Mouse (Mus musculus): ENCODE results near the gene Socs3.

Socs3 gene

DNA sequence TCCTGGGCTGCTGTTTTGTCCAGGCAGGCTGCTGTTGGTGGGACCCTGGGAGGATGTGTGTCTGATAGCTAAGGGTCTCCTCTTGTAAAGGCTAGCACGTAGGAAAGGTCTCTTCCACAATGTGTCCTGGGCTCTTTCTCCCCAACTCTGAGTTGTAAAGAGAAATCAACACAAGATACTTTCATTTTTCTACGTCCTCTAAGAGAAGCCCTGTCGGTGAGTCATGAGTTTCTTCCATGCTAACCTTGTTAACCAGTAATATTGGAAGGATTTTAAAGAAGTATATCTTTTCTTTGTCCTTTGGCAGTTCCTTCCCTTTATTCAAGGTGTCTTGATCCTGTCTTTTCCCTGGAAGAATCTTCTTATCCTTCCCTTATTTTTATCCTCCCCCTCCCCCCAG, 25.8 kb upstream of the Socs3 start:
- CTCF ChIA-PET: interaction anchor here (0.6 kb wide), 1 partner anchor 23 kb away, joined by 3 read pairs; no protein-coding TSS in a partner anchor

- CTCF ChIA-PET: no interaction called here
These were observed 25.4 kb upstream of the Socs3 start for GRCm38 (mm10) chr11:117995255-117995654.

DNA sequence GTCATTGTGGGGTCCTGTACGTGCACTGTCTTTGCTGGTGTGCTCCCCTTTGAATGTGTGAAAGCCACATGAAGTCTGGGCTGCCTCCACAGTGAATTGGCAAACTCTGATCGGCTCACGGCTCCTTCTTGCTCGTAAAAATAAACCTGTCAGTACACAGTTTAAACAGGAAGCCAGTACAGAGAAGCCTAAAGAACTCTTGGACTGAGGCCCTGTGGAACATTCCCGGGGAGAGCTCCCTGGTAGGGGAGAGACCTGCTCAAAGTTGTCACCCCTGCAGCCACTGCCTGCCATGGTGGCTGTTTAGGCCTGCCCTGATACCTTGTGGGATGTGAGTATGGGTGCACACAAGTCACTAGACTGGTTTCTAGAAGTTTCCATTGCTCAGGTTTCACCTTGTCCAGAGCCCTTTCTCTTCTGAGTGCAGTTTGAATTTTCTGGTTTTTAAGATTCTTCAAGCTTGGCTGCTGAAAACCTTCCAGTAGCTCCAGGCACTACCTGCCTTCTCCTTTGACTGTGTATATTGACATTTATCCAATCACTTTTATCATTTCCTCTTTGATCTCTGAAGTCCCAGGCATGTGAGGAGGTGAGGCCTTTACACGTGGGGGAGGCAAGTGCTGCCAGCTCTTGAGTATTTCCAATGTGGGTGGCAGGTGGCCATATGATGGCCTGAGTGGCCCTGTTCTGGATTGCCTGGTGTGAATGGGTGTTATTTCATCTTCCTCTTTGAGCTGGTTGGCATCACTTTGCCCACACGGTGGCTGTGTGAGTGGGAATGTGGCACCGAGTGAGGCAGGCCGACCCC, 24.6 kb upstream of the Socs3 start:
- CTCF ChIA-PET: no interaction called here

- CTCF ChIA-PET: interaction anchor here (0.5 kb wide), 2 partner anchors 28 to 117 kb away, joined by 3 read pairs; no protein-coding TSS in a partner anchor
These were observed 23.6 kb upstream of the Socs3 start for GRCm38 (mm10) chr11:117993190-117994175.

DNA sequence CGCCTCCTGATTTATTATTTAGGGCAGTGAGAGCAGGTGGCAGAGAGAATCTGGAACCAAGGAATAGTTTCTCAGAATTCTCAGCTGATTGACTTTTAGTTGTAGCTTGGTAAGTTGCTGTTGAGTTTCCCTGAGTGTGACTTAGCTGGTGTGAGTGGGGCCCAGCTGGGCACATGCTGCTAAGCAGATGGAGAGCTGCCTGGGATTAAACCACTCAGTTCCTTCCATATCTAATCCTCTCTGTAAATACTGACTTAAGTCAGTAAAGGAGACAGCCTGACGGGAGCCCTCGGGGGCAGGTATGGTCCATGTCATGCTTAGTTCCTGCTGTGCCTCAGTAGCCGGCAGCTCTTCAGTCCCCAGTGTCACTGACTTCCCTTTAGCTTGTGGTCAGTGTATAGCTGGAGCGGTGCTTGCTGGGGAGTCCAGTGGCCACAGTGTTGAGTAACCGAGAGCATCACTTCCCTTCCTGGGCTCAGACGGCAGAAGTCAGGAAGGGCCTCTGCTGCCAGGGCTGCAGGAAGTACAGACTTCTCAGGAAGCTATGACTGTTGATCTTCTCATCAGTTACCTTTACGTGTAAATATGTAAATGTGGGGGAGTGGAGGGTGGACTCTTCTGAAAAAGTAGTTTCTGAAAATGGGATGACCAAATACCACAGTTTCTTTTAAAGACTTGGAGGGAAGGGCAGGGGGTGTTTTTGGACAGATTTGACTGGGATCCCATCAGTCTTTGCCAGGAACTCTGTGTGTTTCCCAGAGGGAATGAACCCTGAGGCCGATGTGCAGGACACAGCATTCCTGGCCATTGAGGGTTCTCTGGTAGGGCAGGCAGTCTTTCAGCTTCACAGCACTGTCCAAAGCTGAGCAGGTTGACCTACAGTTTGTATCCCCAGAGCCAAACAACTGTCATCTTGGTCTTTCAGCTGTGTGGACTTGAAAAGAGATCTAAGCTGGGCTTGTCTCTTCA, 21.9 kb upstream of the Socs3 start:
- CTCF ChIA-PET: interaction anchor here (0.5 to 0.9 kb wide), 2 partner anchors 20 to 30 kb away, joined by 7 read pairs; no protein-coding TSS in a partner anchor

DNA sequence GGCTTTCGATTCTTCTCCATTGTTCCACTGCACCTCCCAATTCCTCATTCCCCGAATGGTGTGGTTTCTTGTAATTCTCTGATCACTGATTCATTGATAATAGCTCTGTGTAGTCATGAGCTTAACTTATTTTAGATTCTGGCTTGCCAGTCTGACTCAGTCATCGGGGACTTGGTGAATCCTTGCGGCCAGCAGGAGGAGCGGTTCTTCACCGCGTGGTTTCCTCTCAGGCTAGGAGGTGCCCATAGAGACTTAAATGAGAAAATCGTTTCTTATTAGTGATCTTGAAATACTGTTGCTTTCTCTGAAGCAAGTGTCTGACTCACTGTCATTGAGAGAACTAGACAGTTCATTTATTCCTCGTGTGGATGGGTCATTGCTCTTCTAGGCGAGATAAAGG, 20.1 kb upstream of the Socs3 start:
- CTCF ChIA-PET: no interaction called here

DNA sequence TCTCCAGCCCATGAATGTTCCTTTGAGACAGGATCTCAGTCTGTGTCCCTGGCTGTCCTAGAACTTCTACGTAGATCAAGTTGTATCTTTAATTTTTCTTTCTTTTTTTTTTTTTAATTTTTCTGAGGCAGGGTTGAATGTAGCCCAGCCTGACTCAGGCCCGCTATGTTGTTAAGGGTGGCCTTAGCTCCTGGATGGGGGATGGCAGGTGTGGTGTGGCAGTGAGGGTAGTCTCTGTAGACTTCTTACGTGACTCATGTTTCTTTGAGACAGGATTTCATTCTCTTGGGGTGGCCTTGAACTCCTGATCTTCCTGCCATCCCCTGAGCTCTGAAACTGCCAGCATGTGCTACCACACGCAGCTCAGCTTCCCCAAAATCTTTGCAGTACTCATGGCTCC, 19.4 kb upstream of the Socs3 start:
- CTCF ChIA-PET: no interaction called here

- CTCF ChIA-PET: interaction anchor here (0.6 kb wide), 2 partner anchors 461 to 1653 kb away, joined by 3 to 4 read pairs; no protein-coding TSS in a partner anchor
These were observed 18.1 kb upstream of the Socs3 start for GRCm38 (mm10) chr11:117987968-117988367.

- CTCF ChIA-PET: interaction anchor here (0.6 to 1.6 kb wide), 3 partner anchors 16 to 1171 kb away, joined by 3 to 19 read pairs (median 4); no protein-coding TSS in a partner anchor
These were observed 17.2 kb upstream of the Socs3 start for GRCm38 (mm10) chr11:117987032-117987451.

DNA sequence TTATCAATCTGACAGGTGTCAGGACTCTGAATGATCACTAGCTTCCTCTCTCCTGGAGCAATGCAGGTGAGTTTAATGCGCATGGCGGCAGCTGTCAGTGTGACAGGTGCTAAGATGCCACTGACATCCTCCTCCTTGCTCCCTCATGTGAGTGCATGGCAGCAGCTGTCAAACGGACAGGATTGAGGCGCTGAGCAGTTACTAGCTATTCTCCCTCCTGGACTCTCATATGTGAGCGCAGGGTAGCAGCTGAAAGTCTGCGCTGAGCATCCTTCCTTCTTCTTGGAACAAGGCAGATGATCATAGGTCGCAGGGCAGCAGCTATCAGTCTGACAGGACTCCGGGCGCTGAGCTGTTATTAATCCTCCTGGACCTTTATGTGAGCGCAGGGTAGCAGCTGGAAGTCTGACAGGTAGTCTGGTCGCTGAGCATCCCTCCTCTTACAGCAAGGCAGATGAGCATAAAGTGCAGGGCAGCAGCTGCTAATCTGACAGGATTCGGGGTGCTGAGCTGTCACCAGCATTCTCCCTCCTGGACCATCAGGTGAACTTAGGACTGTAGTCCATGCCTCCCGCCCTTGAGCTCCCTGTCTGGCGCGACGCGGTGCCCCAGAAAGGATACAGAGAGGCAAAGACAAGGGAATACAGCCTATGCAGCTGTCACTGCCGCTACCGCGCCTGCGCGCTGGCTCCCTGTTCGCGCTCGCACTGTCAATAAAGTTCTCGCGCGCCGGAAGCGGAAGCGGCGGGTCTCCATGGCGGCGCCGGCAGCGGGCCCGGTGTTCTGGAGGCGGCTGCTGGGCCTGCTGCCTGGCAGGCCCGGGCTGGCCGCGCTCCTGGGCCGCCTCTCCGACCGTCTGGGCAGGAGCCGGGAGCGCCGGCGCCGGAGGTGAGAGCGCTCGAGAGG, 16.5 kb upstream of the Socs3 start, which contains the start of gene Pgs1:
TSS of gene Pgs1 (plus strand) at position 167 of the 906 bp plus-strand sequence.
- CTCF ChIA-PET: interaction anchor here (0.8 to 1.6 kb wide), 2 partner anchors 16 to 112 kb away, joined by 4 to 19 read pairs; no protein-coding TSS in a partner anchor

GRCm38 (mm10) chr11:117983770-117984169, 13.9 kb upstream of the Socs3 start:
- CTCF ChIA-PET: no interaction called here

DNA sequence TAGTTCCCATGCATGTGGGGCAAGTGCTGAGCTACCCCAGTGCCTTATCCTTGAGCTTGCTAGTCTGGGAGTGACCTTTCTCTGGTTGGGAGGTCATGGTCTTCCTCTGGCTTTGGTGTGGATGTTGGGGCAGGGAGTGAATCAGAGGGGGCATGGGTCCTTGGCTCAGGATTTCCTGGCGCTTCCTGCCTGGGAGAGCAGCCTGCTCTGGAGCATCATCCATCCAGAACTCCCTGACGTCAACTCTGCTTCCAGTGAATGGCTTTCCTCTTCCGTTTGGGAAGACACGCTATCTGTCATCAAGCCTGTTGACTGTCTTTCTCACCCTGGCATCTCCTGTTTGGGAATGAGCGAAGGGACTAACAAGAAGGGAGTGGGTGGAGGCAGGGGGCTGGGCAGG, 12.6 kb upstream of the Socs3 start:
- CTCF ChIA-PET: no interaction called here

GRCm38 (mm10) chr11:117979388-117979787, 9.5 kb upstream of the Socs3 start:
- CTCF ChIA-PET: no interaction called here

DNA sequence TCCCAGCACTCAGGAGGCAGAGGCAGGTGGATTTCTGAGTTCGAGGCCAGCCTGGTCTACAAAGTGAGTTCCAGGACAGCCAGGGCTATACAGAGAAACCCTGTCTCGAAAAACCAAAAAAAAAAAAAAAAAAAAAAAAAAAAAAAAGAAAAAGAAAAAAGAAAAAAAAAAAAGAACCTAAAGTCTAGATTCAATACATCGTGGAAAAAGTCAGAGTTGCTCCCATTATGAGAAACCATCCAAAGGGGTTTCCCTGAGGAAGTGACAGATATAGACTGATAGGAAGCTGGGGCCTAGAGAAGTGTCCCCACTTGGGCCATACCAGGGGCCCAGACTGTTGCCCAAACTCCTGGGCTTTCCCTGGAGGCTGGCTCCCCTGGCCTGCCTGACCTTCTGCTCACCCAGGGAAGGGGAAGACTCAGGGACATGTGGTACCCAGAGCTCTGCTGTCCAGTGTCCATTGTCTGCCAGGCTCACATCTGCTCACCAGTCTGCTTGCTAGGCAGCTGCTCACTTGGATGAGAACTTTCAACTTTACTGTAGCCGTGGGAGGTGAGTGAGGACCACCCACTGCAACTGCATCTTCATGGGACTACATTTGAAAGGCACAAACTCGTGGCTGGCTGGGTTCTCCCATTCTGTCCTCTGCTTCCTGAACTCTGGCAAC, 8.0 kb upstream of the Socs3 start:
- CTCF ChIA-PET: no interaction called here

- CTCF ChIA-PET: interaction anchor here (0.6 kb wide), 1 partner anchor 23 kb away, joined by 6 read pairs; no protein-coding TSS in a partner anchor
These were observed 6.3 kb upstream of the Socs3 start for GRCm38 (mm10) chr11:117976081-117976582.

- CTCF ChIA-PET: interaction anchor here (0.6 kb wide), 1 partner anchor 35 kb away, joined by 11 read pairs; no protein-coding TSS in a partner anchor
These were observed 5.5 kb upstream of the Socs3 start for GRCm38 (mm10) chr11:117975211-117975967.

GRCm38 (mm10) chr11:117974327-117975125, 4.7 kb upstream of the Socs3 start:
- CTCF ChIA-PET: interaction anchor here (0.6 kb wide), 2 partner anchors 34 to 50 kb away, joined by 3 to 11 read pairs; no protein-coding TSS in a partner anchor

All from spleen, embryonic (tissue).